Mouse (Mus musculus): ENCODE measurements at regions not wholly inside any gene's neighbourhood (a gene's known extent, or its start where the extent isn't known, plus 50 kb on each side); places are given as distances from the start of the nearest gene placed in this dataset.

- DNase-seq, result no peak
Measured at GRCm38 (mm10) chr2:133235175-133235920, 289.6 kb upstream of the Fermt1 start.

DNA sequence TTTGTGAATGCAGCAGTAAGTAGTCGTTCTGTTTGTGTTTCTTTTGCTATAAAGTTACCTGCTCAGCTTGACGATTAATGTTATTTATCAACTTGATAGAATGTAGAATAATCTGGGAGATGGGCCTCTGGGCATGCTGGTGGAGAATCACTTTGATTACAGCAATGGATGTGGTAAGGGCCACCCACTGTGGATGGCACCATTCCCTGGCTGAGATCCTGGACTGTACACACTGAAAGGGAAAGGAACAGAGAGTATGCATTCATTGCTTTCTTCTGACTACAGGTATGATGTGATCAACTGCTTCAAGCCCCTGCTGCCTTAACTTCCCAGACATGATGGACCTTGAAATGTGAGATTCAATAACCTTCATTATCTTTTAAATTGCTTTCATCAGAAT, 299.8 kb upstream of the Bmp2 start:
- DNase-seq, result no peak

GRCm38 (mm10) chr2:133274424-133274823, 277.5 kb upstream of the Bmp2 start:
- DNase-seq, result no peak

- DNase-seq, result no peak
Measured at GRCm38 (mm10) chr2:133278546-133278945, 273.4 kb upstream of the Bmp2 start.

GRCm38 (mm10) chr2:133279275-133279674, 272.7 kb upstream of the Bmp2 start:
- no peak for DNase-seq

DNA sequence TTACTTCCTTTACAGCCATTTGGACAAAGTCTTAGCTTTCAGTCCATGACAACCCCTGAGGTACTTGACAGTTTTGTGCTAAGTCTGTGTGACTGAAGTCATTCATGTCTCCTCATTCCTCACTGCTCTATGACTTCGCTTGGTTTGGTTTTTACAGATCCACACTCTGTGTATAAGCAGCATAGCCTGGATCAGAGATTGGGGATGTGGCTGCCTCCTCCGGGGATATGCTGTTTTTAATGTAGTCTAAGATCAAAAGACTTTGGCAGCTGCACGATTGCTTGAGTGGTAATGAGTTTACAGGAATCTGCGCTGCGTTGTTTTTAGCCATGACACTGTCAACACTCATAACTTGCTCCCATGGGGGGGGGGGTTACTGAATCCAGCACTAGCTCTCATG, 269.3 kb upstream of the Bmp2 start:
- DNase-seq, result no peak

DNA sequence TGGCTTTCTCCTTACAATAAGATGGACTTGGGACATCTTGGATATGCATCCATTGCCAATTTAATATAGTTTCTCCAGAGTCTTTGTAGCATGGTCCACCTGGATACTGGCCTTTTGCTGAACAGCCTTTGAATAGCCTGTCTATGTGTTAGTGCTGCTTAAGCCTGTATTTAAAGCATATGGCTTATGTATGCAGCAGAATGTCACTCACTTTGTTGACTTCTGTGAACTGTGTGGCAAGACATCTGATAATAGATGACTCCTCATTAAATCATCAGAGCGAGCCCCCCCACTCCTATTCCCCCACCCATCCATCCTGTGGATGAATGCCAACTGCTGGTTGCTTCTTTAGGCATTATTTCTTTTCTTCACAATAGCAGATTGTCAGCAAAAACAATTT, 268.2 kb upstream of the Bmp2 start:
- DNase-seq, result no peak

DNA sequence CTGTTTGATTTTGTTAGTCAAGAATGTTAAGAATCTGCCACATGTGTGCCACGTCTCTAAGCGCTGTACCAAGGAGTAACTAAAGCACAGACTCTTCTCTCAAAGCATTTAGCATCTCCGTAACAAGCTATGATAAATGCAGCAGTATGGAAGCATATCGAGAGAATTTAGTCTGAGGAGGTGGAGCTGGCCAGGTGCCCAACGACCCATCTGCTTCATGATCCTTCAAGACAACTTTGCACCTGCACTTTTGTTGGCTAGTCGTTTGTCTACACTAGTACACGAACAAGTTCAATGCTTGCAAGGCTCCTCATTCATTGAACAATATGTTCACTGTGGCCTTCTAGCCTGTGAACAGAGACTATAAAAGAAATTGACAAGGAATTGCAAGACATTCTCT, 257.8 kb upstream of the Bmp2 start:
- DNase-seq, result no peak

GRCm38 (mm10) chr2:133305936-133306335, 246.0 kb upstream of the Bmp2 start:
- no peak for DNase-seq

- DNase-seq, result no peak
Measured at GRCm38 (mm10) chr2:133311001-133311400, 241.0 kb upstream of the Bmp2 start.

DNA sequence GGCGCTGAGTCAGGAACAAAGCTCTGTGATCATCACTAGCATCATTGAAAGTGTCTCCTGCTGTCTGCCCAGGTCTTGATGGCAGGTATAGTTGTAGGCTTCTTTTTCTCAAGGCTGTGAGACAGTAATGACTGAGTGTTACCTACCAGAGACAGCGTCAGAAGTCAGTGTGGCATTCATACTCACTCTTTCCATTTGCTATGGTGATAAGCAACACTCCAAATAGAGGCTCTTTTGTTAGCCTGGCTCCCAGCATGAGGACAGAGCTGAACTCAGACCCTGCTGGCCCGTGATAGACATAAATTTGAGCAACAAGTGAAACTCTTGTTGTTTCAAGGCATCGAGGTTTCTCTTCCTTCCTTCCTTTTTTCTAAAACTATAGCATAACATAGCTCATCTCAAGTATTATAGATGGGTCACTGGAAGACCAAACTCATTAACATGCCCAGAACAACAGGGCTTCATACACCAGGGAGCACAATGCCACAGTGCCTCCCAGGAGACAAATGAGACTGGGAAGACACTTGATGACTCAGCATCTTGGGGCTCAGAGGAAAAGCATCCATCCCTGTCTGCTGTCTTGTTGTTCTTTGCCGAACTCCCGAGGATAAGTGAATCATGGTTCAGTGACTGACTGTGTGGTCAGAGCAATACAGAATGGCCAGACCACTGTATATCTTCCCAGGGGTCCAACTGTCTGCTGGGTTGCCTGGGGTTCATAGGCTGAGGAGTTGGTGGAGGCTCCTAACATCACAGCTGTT, 225.5 kb upstream of the Bmp2 start:
- DNase-seq, result no peak

GRCm38 (mm10) chr2:133327653-133328052, 224.3 kb upstream of the Bmp2 start:
- no peak for DNase-seq

- no peak for DNase-seq
Measured at GRCm38 (mm10) chr2:133336177-133336901, 215.6 kb upstream of the Bmp2 start.

DNA sequence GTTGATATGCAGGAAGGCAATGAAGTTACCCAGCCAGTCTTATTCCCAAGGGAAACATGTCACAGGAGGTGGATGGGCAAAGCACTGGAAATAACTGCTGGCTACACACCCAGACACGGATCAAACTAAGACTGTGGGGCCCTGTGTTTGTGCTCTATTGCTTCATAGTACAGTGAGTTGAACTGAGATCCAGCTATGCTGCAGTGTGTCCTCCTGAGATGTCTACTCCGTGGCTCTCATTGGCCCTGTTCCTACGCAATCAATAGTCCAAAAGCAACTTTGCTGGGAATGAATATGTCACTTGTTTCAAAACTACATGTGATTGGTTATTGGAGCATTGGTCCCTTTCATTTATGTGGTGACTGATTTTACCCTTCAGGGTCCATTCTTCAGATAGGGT, 213.8 kb upstream of the Bmp2 start:
- DNase-seq, result no peak

DNA sequence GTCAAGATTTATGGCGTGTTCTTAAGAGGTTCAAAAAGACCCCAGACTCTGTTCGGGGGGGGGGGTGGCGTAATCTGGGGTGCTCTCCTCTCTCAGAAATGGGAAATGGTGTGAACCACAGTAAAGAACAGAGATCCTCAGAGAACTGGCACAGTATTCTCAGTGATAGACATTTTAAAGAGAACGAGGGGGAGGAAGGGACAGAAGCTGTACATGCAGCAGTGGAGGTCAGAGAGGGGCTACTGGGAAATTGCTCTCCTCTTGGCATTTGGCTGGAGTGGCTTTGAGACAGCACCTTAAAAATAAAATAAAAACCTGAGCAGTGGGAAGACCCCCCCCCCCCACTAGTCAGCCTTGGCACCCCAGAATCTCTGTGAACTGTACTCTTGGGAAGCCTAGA, 210.6 kb upstream of the Bmp2 start:
- no peak for DNase-seq

GRCm38 (mm10) chr2:133345964-133346788, 205.8 kb upstream of the Bmp2 start:
- no peak for DNase-seq

DNA sequence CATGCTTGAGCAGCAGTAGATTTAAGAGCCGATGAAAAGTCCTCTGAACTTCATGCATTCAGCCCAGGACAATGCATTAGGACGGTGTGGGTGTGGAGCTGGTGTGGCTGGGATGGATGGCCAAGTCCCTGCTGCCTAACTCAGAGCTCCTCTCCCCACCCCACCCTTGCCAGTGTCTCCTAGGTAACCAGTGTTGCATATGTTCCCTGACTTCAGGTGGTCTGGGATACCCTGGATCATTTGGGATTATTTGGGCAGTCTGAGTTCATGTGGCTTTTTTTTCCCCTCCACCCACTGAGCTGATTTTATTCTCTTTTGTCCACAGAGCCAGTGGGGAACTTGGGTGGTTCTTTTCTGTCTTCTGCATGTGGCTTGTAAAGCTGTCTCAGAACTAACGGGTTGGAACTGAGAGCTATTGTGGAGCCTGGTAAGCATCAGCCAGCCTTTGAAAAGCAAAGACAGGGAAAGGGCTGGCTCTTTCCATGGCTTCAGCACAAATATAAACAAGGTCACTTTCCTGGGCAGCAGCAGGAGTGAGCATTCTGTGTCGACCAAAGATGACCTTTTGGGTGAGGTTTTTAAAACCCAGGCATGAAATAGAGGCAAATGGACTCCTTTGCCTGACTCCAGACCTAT, 205.1 kb upstream of the Bmp2 start:
- DNase-seq, result no peak

DNA sequence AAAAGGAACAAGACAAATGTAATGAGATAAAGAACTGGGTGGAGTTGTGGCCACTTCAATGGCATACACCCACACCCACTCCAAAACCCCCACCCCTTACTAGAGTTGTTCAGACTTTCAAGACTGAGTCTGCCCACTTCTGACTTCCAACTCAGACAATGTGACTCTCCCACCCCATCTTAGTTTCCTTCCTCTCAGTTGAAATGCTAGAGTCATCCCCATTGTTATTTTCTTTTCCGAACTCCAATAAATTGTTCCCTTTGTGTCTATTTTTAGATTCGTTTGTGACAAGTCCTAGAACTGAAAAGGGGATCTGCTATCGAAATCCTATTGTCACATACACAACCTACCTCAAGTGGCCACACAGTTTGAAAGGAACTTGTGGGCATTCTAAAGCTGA, 200.7 kb upstream of the Bmp2 start:
- DNase-seq, result no peak

GRCm38 (mm10) chr2:133352800-133353199, 199.2 kb upstream of the Bmp2 start:
- no peak for DNase-seq

DNA sequence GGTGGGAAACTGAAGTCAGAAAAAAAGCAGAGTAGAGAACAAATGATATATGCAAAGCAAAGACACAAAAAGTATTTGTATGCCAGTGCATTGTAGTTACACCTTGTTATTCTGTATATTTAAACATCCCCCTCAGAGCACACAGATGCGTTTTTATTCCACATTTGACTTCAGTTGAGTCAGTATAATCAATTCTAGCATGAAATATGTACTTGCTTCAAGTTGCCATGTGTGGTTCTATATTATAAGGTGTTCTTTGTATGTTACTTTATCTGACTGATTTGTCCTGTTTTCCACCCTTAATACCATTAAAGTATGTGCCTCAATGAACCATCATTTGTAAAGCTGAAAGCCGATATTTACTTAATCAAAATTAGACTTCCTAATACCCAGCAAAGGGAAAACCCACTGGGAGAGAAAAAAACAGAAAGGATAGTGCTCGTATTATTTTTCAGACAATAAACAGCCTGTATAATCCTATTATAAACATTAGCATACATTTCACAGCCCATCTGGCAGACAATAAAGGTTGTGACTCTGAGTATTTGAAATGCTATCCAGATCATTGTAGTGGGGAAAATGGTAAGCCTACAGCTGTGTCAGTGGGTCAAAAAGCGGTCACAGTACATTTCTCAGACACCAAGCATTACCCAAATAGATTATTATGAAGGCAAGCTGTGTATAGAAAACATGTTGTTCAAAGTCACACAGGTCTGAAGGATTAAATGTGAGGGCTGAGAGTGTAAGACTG, 189.1 kb upstream of the Bmp2 start:
- no peak for DNase-seq

GRCm38 (mm10) chr2:133371490-133372215, 180.3 kb upstream of the Bmp2 start:
- no peak for DNase-seq

All from cerebellum, adult 11-12 months (tissue).